Mouse (Mus musculus): ENCODE measurements around the gene Fbxl17.

DNA sequence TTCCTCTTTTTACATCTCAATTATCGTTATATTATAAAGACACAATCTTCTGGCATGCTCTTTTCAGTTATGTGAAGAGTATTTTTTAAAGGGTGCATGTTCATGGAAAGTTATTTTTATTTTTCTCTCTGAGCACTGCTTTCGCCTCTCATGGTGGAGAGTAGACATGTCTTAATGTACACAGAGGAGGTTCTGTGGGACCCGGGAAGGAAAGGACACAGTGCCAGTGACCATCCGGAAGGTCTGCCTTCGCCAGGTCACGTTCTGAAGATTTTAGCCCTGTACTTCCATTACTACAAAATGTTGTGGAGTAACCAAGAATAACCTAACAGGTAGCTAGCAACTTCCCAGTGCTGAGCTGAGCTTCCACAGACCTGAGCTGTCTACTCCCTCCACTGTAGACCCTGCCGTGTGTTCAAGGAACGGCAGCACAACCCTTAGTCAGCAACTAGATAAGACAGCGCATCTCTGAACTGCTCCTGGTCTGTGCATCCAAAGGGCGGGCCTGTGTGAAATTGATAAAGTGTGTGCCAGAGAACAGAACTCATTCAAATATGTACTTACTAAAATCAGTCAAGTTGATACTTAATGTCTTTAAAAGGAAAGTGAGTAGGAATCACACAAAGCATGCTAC, 238.2 kb downstream of the Fbxl17 start:
- TF ChIP-seq POLR2A (IDR thresholded peaks at IDR 0.05; ENCODE audit: insufficient read length, low read depth): no peak
- no peak for TF ChIP-seq POLR2AphosphoS2 (IDR thresholded peaks at IDR 0.05; ENCODE audit: insufficient read length, low read depth)
- TF ChIP-seq TCF12 (IDR thresholded peaks at IDR 0.05; ENCODE audit: insufficient read depth, poor library complexity, severe bottlenecking): no peak
- TF ChIP-seq E2F4 (IDR thresholded peaks at IDR 0.05; ENCODE audit: insufficient read depth): no peak
- TF ChIP-seq USF1 (IDR thresholded peaks at IDR 0.05; ENCODE audit: low read depth): no peak
- no peak for TF ChIP-seq SRF (IDR thresholded peaks at IDR 0.05; ENCODE audit: control insufficient read depth, insufficient read length, low read depth)
- TF ChIP-seq CEBPB (IDR thresholded peaks at IDR 0.05; ENCODE audit: insufficient read depth, poor library complexity, severe bottlenecking): no peak
- no peak for TF ChIP-seq MAX (IDR thresholded peaks at IDR 0.05; ENCODE audit: low read depth)

All from myocyte (in vitro differentiated cells).